Mouse (Mus musculus) CH12.LX (cell line): Measurements from ENCODE around the gene Togaram2. TPM values are rescaled to one million over a fixed set of nuclear protein-coding genes. Genes with fewer than 3 reads are reported as not detected.

Experiments used
- DNase-seq: peaks from one replicate; pipeline ENCODE4 v3.0.0-alpha.2; 2013; ENCODE audit errors: extremely low read depth
- H3K27ac ChIP-seq: 2 replicates; pipeline ENCODE4 v1.5.1; 2012; ENCODE audit warnings: low read depth, mild to moderate bottlenecking, control low read depth, moderate library complexity; ENCODE audit not compliant: insufficient read depth
- H3K27me3 ChIP-seq: replicated peaks from 2 replicates; pipeline ENCODE3; 2012; ENCODE audit warnings: inconsistent platforms
- H3K36me3 ChIP-seq, 2 experiments: replicated peaks in 1 of 2; 2 replicates each; pipeline versions ENCODE3 to v1.6.1; 2012; ENCODE audit warnings: inconsistent platforms in 1 of 2, low read length in 1 of 2, mild to moderate bottlenecking in 1 of 2, mixed read lengths in 1 of 2, moderate library complexity in 1 of 2; ENCODE audit not compliant: control insufficient read depth in 1 of 2, insufficient read depth in 1 of 2
- H3K4me1 ChIP-seq, 2 experiments: 2 replicates each; pipeline ENCODE4 v1.6.1; 2012; ENCODE audit warnings: inconsistent platforms in 1 of 2, moderate library complexity in 1 of 2; ENCODE audit not compliant: insufficient read depth in 2 of 2, control insufficient read depth in 1 of 2
- H3K4me2 ChIP-seq: 2 replicates; pipeline ENCODE4 v1.6.1; 2012; ENCODE audit warnings: low read depth, mild to moderate bottlenecking, control low read depth; ENCODE audit not compliant: poor library complexity, insufficient read depth, severe bottlenecking
- H3K4me3 ChIP-seq, 3 experiments: fragments of 150-350 bp in 1 of 3; sonication (generic) in 1 of 3; replicated peaks in 1 of 3; 2 replicates each; pipeline versions ENCODE3 to v1.5.1; 2011 to 2012; ENCODE audit warnings: low read depth in 2 of 3, low read length in 2 of 3, mild to moderate bottlenecking in 2 of 3, moderate library complexity in 2 of 3, control low read depth in 1 of 3, improper control_type of control experiment in 1 of 3, inconsistent platforms in 1 of 3, mixed read lengths in 1 of 3; ENCODE audit not compliant: poor library complexity in 1 of 3
- H3K79me2 ChIP-seq: replicated peaks from 2 replicates; pipeline ENCODE4 v1.6.1; 2012; ENCODE audit warnings: mild to moderate bottlenecking, moderate library complexity; ENCODE audit not compliant: control insufficient read depth, poor library complexity, insufficient read depth, severe bottlenecking; ENCODE audit errors: extremely low read depth
- H3K9ac ChIP-seq: 2 replicates; pipeline ENCODE4 v1.6.1; 2012; ENCODE audit warnings: low read depth, mild to moderate bottlenecking, control low read depth, moderate library complexity; ENCODE audit not compliant: insufficient read depth
- H3K9me3 ChIP-seq: replicated peaks from 2 replicates; pipeline ENCODE3; 2012; ENCODE audit warnings: low read length, inconsistent platforms, mixed read lengths
- BHLHE40 ChIP-seq: IDR thresholded peaks from 2 replicates; pipeline ENCODE4 v1.6.1; 2011; ENCODE audit warnings: mild to moderate bottlenecking, low read depth, low read length, improper control_type of control experiment
- CHD1 ChIP-seq: IDR thresholded peaks from 2 replicates; pipeline ENCODE4 v1.6.1; 2012; ENCODE audit warnings: low read depth, low read length, improper control_type of control experiment, inconsistent platforms
- E2F4 ChIP-seq: IDR thresholded peaks from 2 replicates; pipeline ENCODE4 v1.6.1; 2011; ENCODE audit warnings: low read depth, low read length, improper control_type of control experiment; ENCODE audit not compliant: insufficient replicate concordance
- EP300 ChIP-seq: IDR thresholded peaks from 2 replicates; pipeline ENCODE4 v1.6.1; 2011; ENCODE audit warnings: low read length, improper control_type of control experiment
- ETS1 ChIP-seq: conservative IDR thresholded peaks from 2 replicates; pipeline ENCODE4 v1.6.1; 2012; ENCODE audit warnings: low read depth, mild to moderate bottlenecking, inconsistent platforms, low read length, improper control_type of control experiment, moderate library complexity
- HCFC1 ChIP-seq: IDR thresholded peaks from 2 replicates; pipeline ENCODE4 v1.6.1; 2012; ENCODE audit warnings: low read depth, mild to moderate bottlenecking, inconsistent platforms, low read length, improper control_type of control experiment
- JUND ChIP-seq: conservative IDR thresholded peaks from 2 replicates; pipeline ENCODE4 v1.6.1; 2011; ENCODE audit warnings: low read depth, low read length, improper control_type of control experiment
- KAT2A ChIP-seq: IDR thresholded peaks from 2 replicates; pipeline ENCODE4 v1.6.1; 2012; ENCODE audit warnings: low read length, improper control_type of control experiment, inconsistent platforms; ENCODE audit not compliant: insufficient replicate concordance
- MAFK ChIP-seq: IDR thresholded peaks from 2 replicates; pipeline ENCODE4 v1.6.1; 2011; ENCODE audit warnings: low read length, improper control_type of control experiment; ENCODE audit not compliant: insufficient replicate concordance
- MAX ChIP-seq: IDR thresholded peaks from 2 replicates; pipeline ENCODE4 v1.6.1; 2011; ENCODE audit warnings: low read length, improper control_type of control experiment
- MAZ ChIP-seq: IDR thresholded peaks from 2 replicates; pipeline ENCODE4 v1.6.1; 2012; ENCODE audit warnings: low read depth, mild to moderate bottlenecking, inconsistent platforms, low read length, improper control_type of control experiment, moderate library complexity
- MEF2A ChIP-seq: IDR thresholded peaks from 2 replicates; pipeline ENCODE4 v1.6.1; 2014; ENCODE audit warnings: low read depth, mild to moderate bottlenecking, inconsistent platforms, low read length, improper control_type of control experiment, borderline replicate concordance
- MXI1 ChIP-seq: IDR thresholded peaks from 2 replicates; pipeline ENCODE4 v1.6.1; 2011; ENCODE audit warnings: mild to moderate bottlenecking, low read depth, low read length, improper control_type of control experiment
- MYC ChIP-seq: IDR thresholded peaks from 2 replicates; pipeline ENCODE4 v1.6.1; 2011; ENCODE audit warnings: low read depth, mild to moderate bottlenecking, improper control_type of control experiment, low read length
- NELFE ChIP-seq: IDR thresholded peaks from 2 replicates; pipeline ENCODE4 v1.6.1; 2011; ENCODE audit warnings: low read depth, low read length, improper control_type of control experiment
- NRF1 ChIP-seq: IDR thresholded peaks from 2 replicates; pipeline ENCODE4 v1.6.1; 2014; ENCODE audit warnings: low read depth, mild to moderate bottlenecking, inconsistent platforms, low read length, improper control_type of control experiment, moderate library complexity
- POLR2A ChIP-seq: IDR thresholded peaks from 2 replicates; pipeline ENCODE4 v1.6.1; 2011; ENCODE audit warnings: low read depth, mild to moderate bottlenecking, improper control_type of control experiment, low read length
- POLR2AphosphoS2 ChIP-seq: IDR thresholded peaks from 2 replicates; pipeline ENCODE4 v1.6.1; 2011; ENCODE audit warnings: low read depth, low read length, improper control_type of control experiment
- RAD21 ChIP-seq: IDR thresholded peaks from 2 replicates; pipeline ENCODE4 v1.6.1; 2011; ENCODE audit warnings: low read depth, mild to moderate bottlenecking, low read length, improper control_type of control experiment, moderate library complexity
- RCOR1 ChIP-seq: conservative IDR thresholded peaks from 2 replicates; pipeline ENCODE4 v1.6.1; 2012; ENCODE audit warnings: low read depth, mild to moderate bottlenecking, inconsistent platforms, low read length, improper control_type of control experiment
- SIN3A ChIP-seq: IDR thresholded peaks from 2 replicates; pipeline ENCODE4 v1.6.1; 2012; ENCODE audit warnings: low read length, improper control_type of control experiment, inconsistent platforms
- SMC3 ChIP-seq: IDR thresholded peaks from 2 replicates; pipeline ENCODE4 v1.6.1; 2011; ENCODE audit warnings: low read depth, low read length, improper control_type of control experiment
- TCF12 ChIP-seq: IDR thresholded peaks from 2 replicates; pipeline ENCODE4 v1.6.1; 2014; ENCODE audit warnings: low read depth, mild to moderate bottlenecking, inconsistent platforms, low read length, improper control_type of control experiment
- USF1 ChIP-seq: IDR thresholded peaks from 2 replicates; pipeline ENCODE4 v1.6.1; 2014; ENCODE audit warnings: low read depth, mild to moderate bottlenecking, inconsistent platforms, low read length, improper control_type of control experiment
- ZC3H11A ChIP-seq: IDR thresholded peaks from 2 replicates; pipeline ENCODE4 v1.6.1; 2012; ENCODE audit warnings: low read depth, mild to moderate bottlenecking, inconsistent platforms, low read length, improper control_type of control experiment
- ZKSCAN1 ChIP-seq: IDR thresholded peaks from 2 replicates; pipeline ENCODE4 v1.6.1; 2012; ENCODE audit warnings: low read depth, inconsistent platforms, low read length, improper control_type of control experiment, borderline replicate concordance
- dilution Hi-C: fragments of 300-500 bp; cut with MboI; formaldehyde crosslinking; loops from 2 replicates; pipeline ENCODE4 v1.14.3; 2020; ENCODE audit warnings: low sequenced_read_pairs; ENCODE audit not compliant: extremely low pct_unique_long_range_greater_than_20kb, extremely low pct_ligation_motif_present
- in situ Hi-C: fragments of 300-500 bp; cut with MboI; formaldehyde crosslinking; loops from 3 replicates; pipeline ENCODE4 v1.14.3; 2019; ENCODE audit warnings: low sequenced_read_pairs, low pct_ligation_motif_present, low pct_unique_long_range_greater_than_20kb, mixed read lengths
- polyA plus RNA-seq: library from polyadenylated mRNA; unstranded; fragments of >175 nt; gene quantifications from 2 replicates; pipeline ENCODE4 v1.2.1, GENCODE M21; 2012; ENCODE audit warnings: low read depth; ENCODE audit not compliant: insufficient read length
- total RNA-seq, 2 experiments: library from RNA; depleted of rRNA; stranded (reverse); fragments of 300-350 nt in 1 of 2; fragments of >200 nt in 1 of 2; gene quantifications; 2 replicates each; pipeline ENCODE4 v1.2.3; 2012 to 2014

Gene Togaram2
- total and polyA plus RNA-seq, 3 experiments: 0.76 to 19.6 (median 2.6) TPM

GRCm38 (mm10) chr17:71697896-71698618 is 25.0 kb downstream of the Togaram2 start:
- H3K4me3 ChIP-seq: no peak overlapping the region
- H3K79me2 ChIP-seq: no peaks in the 10 kb centered on the region
- H3K4me1 ChIP-seq: peaks cover 3 to 14% of the 10 kb centered on the region in 2 experiments
- no peak for DNase-seq
- dilution Hi-C loops: no loop called here
- H3K4me2 ChIP-seq: no peak overlapping the region
- H3K36me3 ChIP-seq: peaks cover 0 to 81% of the 10 kb centered on the region in 2 experiments
- H3K27me3 ChIP-seq: no peaks in the 10 kb centered on the region
- in situ Hi-C loops: no loop called here
- no peak overlapping the region for H3K27ac ChIP-seq
- H3K9me3 ChIP-seq: no peaks in the 10 kb centered on the region
- no peak overlapping the region for H3K9ac ChIP-seq
- TF ChIP-seq MAX (no peak), EP300 (no peak), HCFC1 (no peak), SMC3 (no peak), JUND (no peak), ZKSCAN1 (no peak), MAFK (no peak), E2F4 (no peak), ZC3H11A (no peak), BHLHE40 (no peak), NELFE (no peak), TCF12 (no peak), ETS1 (no peak), MEF2A (no peak), RAD21 (no peak), KAT2A (no peak), CHD1 (no peak), POLR2AphosphoS2 (no peak)

GRCm38 (mm10) chr17:71698619-71698956 is 25.5 kb downstream of the Togaram2 start:
- Histone ChIP-seq H3K79me2 (no peaks in the 10 kb centered on the region), H3K27me3 (no peaks in the 10 kb centered on the region), H3K4me3 (no peak overlapping the region), H3K9ac (no peak overlapping the region), H3K4me2 (no peak overlapping the region), H3K4me1 (peaks cover 0 to 9% of the 10 kb centered on the region in 2 experiments; a peak in 2 of 4 replicates), H3K27ac (no peak overlapping the region), H3K36me3 (peaks cover 0 to 82% of the 10 kb centered on the region in 2 experiments), H3K9me3 (no peaks in the 10 kb centered on the region)
- in situ Hi-C loops (no loop called here), dilution Hi-C loops (no loop called here)
- no peak for TF ChIP-seq JUND
- TF ChIP-seq NELFE: no peak
- no peak for TF ChIP-seq BHLHE40
- no peak for TF ChIP-seq MXI1
- no peak for TF ChIP-seq E2F4
- no peak for TF ChIP-seq MAZ
- TF ChIP-seq RCOR1: no peak
- TF ChIP-seq EP300: no peak
- TF ChIP-seq SIN3A: no peak
- TF ChIP-seq NRF1: no peak
- no peak for TF ChIP-seq MAX
- TF ChIP-seq POLR2A: no peak
- TF ChIP-seq USF1: no peak
- no peak for TF ChIP-seq MYC
- TF ChIP-seq KAT2A: no peak
- no peak for DNase-seq
